Mouse (Mus musculus) gastrocnemius, adult 18-20 months (tissue): ENCODE data around the gene Espn. TPM values are rescaled to one million over a fixed set of nuclear protein-coding genes. Genes with fewer than 3 reads are reported as not detected.

Experiments used
- DNase-seq: peaks from one replicate; pipeline ENCODE4 v3.0.0; 2021; ENCODE audit warnings: low spot score
- total RNA-seq, 2 experiments: library from RNA; stranded (reverse); gene quantifications; 2 replicates each; pipeline ENCODE4 v1.2.3; 2021

The Espn gene
- total RNA-seq, 2 experiments from 2014 or later: 0.36 to 0.59 TPM

DNA sequence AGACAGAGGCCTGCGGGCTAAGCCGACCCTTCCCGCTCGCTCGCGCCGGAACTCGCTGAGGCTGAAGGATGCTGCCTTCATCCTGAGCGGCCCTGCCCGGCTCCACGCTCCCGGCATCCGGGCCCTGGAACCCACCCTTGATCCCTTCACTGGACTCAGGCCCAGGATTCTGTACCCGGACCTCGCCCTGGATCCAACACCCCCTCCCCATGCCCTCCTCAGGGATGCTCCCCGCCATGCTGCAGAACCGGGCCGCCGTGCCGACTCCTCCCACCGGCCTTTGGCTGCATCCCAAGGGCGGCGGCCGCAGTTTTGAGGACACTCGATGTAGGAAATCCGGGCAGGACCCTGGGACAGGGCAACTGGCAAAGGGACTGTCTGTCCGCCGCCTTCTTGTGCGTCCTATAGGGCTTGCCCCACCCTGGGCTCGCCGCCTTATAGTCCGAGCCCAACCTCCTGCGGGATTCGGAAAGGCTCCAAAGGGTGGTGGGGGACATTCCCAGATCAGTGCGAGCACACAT, 26.2 kb upstream of the Espn start:
- DNase-seq: peak; percentile 27

DNA sequence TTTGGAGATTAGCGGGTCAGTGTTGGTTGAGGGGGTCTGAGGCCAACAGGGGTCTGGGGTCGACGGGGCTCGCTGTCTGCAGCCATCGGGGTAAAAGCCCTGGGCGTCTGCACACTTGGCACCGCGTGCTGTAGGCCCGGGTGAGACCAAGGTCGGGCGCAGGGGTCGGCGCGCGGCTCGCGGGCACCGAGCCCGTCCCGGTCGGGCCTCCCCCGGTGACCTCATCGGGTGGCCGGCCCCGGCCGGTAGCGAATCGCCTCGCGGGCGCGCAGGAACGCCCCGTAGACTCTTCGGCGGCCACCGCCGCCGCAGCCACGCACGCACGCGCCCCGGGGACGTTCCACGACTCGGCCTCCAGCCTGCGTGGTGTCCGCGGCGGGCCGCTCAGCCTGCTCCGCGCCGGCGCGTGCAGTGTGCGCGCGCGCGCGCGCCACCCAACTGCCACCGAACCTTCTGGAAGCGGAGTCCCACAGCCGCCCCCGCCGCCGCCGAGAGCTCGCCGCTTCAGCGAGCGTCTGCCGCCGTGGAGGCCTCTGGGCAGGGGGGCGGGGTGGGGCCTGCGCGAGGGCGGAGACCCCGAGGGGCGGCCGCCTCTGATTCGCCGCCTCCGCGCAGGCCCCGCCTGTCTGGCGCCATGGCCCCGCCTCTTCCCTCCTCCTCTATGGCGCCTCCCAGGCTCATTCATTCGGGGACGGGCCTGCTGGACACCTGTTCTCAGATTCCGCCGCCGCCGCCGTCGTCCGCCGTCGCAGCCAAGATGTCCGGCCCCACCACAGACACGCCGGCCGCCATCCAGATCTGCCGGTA, 25.6 kb upstream of the Espn start, which contains the start of gene Acot7:
Acot7 (plus strand) TSS at position 598 of the 807 bp plus-strand sequence.
- peak; percentile 91 for DNase-seq

DNA sequence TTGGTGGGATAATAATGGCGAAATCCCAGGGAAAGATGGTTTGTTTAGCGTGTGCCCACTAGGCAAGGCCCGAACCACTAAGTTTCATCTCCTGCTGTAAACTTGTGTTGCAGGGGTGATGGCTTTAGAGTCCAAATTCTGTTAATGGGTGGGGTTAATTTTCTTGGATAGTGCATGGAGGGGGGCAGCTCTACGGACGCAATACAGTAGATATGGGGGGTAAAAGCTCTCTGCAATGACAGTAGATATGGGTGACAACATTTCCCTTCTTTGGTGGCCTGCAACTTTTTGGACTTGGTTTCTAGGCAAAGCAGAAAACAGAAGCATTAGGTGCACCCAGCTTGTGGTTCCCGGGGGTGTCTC, 25.0 kb upstream of the Espn start:
- no peak for DNase-seq

DNA sequence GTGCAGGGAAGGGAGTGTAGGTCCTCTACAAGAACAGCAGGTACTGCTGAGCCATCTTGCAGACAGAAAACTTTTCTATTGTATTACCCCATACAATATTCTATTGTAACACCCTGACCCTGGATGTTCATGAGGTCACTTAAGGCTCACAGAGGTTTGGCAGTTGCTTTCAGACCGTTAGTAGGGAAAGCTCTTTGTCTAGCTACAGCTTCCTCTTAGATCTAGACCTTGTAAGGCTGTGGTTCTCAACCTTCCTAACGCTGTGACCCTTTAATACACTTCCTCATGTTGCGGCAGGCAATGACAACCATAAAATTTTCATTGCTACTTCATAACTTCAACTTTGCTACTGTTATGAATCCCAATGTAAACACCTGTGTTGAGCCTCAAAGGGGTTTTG, 24.5 kb upstream of the Espn start:
- DNase-seq: no peak

DNA sequence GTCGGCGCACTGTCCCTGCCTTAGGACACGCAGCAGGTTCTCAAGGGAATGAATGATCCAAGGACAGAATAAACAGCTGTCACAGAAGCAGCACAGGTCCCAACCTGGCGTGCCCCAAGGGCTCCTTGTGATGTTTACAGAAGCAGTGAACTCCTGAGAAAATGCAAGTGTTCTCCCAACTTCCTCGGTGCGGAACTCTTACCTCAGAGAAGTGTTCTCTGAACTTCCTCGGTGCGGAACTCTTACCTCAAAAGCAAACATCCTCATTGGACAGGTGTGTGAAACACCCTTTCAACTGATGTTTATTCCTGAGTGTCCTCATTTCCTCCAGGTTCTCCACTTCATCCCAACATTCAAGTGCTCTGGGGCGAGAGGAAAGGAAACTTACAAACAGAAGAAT, 21.8 kb upstream of the Espn start:
- no peak for DNase-seq

DNA sequence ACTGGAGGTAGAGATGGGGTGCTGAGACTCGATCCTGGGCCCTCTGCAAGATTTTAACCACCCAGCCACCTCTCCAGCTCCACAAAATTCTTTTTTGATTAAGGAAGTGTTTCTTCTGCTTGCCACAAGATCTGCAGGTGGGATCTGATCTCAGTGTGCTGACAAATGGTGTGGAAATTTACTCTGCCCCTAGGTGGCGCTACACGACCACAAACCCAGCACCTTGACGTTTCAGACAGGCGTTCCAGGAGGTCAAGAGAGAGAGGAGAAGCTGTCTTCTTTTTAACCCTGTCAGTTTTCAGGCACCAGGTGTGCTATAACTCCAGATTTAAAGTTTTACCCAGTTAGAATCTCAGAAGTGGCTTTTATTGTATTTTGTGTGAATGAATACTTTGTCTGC, 20.9 kb upstream of the Espn start:
- DNase-seq: peak; percentile 82

DNA sequence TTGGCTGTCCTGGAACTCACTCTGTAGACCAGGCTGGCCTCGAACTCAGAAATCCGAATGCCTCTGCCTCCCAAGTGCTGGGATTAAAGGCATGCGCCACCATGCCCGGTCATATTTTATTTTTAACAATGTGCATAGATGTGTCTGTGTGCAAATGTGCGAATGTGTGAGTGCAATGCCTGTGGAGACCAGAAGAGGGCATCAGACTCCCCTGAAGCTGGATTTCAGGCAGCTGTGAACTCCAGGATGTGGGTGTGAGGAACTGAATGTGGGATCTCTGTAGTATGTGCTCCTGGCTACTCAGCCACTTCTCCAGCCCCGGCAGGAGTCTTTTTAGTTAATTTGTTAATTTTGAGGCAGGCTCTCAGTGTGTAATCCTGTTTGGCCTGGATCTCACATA, 19.4 kb upstream of the Espn start:
- no peak for DNase-seq

DNA sequence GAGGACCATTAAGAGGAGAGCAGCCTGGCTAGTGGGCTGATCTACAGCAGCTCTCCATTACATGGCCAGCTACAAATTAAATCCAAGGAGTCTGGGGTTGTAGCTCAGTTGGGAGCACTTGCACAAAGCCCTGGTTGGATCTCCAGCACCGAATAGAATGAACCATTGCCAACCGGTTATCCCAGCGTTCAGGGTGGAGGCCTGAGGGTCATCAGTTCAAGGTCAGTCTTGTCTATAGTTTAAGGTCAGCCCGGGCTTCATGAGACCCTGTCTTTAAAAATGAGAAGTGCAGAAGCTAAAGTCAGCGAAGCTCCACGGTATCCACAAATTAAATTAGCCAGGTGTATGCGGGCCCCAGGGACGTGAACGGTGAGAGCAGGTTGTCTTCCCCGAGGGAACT, 18.1 kb upstream of the Espn start:
- DNase-seq: no peak

DNA sequence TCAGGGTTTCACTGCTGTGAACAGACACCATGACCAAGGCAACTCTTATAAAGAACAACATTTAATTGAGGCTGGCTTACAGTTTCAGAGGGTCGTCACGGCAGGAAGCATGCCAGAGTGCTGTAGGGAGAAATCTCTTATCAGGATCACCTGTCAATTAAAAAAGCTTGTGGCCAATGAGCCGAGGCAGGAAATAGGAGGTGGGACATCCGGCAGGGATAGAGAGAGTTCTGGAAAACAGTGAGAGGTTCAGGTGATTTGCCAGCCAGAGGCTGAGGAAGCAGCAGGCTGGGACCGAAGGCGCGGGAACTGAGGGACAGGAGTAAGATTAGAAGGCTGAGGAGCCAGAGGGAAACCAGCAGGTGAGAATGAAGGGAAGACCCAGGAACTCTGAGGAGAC, 16.9 kb upstream of the Espn start:
- no peak for DNase-seq

DNA sequence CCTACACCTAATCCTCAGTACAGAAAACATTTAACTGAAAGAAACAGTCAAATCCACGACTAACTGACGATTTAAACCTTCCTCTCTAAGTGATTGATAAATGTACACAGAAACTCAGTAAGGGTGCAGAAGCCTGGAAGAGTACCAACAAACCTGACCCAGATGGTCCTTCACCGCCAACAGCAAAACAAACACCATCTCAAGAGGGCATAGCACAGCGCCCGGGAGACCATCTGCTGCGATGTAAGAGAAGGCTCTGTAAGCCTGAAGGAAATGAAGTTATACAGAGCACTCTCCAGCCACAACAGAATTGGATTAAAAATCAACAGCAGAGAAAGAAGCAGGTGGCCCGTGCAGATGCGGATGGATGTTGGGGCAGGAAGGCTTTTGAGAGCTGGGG, 15.9 kb upstream of the Espn start:
- DNase-seq: no peak

DNA sequence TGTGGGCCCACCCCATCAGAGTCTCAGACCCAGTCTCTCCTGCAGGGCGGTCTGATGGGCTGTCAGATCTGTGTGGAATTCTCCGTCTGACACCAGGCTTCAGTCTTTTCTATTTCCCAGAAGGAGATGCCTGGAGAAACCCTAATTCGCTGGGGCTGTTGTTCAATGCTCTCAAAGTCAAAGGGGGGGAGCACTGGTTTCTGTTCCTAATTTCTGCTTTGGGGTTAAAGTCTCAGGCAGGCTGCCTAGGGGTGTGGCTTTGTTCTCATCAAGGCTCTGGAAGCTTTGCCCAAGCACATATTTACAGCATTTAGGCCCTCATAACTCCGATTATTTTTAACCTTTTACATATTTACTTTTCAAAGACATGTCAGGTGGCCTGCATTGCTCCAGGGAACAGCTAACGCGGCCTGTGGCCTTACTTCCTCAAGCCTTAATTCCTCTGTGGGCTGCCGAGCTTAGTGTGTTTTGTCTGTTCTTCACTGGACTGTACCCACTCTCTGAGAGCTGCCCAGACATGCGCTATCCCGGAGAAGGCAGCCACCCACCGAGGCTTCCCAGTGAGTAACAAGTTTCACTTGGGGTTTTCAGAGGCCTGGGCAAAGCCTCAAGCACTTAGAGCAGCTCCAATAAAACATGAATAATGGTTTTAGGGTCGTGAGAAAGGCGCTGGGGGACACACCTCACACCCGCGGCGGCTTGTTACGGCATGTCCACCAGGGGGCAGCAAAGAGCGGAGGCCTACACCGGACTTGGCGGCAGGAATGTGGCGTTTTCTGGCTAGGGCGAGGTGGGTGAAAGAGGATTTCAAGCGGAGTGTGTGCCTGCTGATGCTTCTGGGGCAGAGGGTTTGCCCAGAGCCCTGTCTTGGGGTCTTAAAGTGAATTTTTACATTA, 13.1 kb upstream of the Espn start:
- peak; percentile 72 for DNase-seq

DNA sequence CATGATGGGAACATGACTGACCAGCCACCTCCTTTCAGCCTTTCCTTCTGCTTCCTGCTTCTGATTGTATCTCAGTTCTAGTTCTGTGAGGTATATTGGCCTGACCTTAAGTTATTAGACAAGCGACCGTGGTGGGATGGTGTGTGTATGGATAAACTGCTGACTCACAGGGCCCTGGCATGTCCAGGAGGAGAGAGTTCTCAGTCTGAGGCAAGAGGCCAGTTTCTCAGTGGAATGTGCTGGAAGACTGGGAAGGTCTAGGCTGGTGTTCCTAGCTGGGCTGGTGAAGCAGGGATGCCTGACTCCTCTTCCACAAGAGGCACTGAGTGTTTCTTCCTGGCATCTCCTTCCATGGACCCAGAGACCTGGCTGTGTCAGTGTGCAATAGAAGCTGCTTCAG, 10.6 kb upstream of the Espn start:
- DNase-seq: no peak

DNA sequence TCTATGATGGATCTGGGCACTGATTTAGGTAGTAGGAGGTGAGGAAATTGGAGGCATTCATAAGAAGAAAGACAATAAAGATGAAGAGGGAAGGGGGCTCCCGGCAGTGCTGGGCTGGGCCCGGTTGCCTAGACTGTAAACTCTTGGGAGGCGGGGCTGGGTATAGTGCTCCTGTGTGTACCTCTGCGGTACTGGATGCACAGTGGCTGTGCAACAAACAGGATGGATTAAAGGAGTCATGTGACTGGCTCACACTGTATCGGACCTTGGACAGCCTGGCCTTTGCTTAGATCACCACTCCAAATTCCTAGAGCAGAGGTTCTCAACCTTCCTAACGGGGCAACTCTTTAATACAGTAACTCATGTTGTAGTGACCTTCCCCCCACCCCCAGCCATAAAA, 9.4 kb upstream of the Espn start:
- no peak for DNase-seq

DNA sequence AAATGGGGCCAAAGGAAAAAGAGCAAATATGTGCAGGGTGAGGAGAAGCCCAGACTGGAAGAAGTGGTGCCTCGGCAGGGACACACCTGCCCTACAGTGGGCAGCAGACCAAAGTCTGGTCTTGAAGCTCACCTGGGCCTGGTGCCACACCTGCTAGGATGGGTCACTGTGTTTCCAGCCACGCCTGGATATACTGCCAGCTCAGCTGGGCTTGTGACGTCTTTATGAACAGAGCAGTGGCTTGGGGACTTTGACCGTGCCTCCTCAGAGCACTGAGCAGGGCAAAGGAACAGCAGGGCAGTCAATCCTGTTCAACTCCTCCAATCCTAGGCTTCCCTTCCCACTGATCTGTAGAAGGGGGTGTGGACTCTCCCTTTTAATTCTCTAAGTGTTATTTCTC, 8.6 kb upstream of the Espn start:
- DNase-seq: no peak

DNA sequence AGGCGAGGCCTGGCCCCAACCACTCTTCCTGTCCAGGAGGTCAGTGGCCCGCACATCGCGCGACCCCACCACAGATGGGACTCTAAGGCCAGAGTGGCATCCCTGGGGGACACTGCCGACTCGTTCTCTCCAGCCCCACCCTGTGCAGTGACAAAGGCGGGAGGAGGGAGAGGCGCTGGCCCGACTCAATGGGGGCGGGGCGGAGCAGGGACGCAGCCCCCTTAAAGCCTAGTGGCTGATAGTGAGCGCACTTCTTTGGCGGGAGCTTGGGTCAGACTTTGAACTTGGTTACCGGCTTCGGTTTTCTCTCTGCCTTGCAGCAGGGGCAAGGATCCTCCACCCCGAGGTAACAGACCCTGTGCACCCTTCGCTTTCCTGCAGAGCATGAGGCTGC, 7.1 kb upstream of the Espn start:
- DNase-seq: no peak

DNA sequence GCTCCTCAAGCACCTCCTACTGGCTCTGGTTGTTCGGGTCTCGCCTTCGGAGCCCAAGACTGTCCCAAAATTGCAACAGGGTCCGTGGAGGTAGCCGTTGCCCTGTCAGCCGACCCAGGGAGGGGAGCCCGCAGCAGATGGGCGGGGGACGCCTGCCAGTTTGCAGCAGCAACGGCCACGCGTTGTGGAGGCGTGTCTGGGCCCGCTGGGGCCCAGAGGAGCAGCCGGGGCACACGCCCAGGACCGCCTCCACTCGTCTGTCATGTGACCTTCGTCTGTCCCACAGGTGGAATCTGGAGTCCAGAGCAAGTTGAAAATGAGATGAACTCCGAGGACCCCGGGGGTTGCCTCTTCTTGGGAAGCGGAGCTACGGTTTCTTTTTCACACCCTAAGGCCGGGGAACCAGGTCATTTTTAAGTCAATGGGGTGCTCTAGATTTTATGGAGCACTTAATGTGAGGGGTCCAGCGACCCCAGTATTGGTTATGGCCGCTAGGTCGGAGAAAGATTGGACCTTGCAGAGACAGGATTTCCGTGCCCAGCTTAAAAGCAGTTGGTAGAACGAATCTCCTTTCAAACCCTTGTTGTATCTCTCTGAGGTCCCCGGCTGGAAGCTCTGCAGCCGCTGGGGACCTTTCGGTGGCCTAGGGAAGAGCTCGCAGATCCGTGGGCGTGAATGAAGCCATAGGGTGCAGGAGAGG, 6.6 kb upstream of the Espn start, which contains the start of gene Hes2:
Hes2 (plus strand) TSS at position 283 of the 700 bp plus-strand sequence.
- no peak for DNase-seq

DNA sequence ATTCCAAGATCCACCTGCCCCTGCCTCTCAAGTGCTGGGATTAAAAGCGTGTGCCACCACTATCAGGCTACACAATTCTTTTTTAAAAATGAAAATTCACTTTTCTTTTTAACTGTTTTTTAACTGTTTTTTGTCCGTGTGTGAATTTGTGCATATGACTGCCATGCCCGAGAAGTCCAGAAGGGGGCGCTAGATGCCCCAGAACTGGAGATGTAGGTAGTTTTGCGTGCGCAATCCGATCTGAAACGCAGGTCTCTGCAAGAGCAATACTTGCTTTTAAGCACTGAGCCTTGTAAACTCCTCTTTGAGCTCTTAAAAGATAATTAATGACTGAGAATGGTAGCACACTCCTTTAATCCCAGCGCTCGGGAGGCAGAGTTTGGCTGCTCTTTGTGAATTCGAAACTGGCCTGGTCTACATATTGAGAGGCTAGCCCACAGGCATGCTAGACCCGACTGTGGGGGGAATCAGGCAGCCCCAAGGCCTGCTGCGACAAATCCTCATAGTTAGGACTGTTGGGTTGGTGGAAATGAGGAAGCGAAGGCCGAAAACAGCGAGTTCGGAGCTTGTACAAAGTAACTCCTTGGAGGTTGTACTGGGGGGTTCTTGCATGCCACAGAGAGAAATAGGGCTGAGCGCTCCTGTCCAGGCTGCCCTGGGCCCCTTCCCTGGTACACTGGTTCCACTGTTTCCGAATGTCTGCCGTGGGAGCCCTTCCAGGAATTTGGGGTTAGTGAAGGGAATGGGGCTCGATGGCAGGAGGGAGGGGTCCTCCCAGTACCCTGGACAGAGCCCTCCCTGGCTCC, 5.8 kb upstream of the Espn start:
- no peak for DNase-seq

DNA sequence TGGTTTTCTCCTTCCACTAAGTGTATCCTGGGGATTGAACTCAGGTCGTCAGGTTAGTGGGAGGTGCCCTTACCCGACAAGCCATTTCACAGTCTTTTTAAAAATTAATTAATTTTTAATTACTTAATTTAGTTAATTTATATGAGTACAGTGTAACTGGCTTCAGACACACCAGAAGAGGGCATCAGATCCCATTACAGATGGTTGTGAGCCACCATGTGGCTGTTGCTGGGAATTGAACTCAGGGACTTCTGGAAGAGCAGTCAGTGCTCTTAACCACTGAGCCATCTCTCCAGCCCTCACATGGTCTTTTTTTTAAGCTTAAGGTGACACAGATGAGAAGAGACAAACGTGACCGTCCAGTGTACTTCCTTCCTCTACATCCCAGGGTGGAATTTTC, 2.8 kb upstream of the Espn start:
- no peak for DNase-seq

DNA sequence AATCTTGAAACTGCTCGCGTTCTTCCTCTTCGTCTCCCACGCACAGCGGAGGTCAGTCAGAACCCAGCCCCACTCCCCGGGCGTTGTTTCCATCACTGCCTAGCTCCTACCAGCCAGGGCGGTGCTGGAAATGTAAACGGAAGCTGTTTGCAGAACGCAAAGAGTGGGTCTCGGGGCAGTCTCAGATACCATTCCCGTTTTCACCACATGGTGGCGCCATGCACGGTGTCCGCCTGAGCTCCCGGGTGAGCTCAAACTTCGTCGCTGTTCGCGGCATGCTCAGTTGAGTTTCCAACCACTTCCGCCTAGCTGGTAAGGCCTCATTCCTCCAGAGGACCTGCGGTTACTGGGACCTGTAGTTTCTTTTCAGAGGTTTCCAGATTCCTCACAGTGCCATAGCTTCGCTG, 1.6 kb upstream of the Espn start:
- peak; percentile 82 for DNase-seq

DNA sequence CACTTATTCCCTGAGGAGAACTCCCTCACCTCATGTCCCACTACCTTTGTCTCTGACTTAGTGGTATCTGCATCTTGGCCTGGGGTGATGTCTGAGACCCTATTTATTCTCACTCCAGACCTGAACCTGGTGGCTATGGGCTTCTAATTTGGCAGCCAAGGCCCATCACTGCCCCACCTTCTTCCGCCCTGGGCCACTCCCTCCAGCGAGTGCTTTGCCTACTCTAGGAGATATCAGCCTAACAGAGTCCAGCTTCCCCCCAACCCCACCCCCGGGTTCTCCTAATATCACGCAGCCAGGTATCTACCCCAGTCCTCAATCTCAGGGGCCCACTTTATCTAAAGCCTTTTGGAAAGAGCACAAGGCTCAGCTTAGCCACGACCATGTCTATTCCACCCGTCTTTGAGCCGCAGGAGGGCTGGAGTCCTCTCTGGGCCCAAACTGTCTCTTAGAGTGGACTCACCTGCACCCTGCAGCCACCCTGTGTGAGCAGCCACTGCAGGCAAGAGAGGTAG, 663 bp downstream of the Espn start:
- no peak for DNase-seq

DNA sequence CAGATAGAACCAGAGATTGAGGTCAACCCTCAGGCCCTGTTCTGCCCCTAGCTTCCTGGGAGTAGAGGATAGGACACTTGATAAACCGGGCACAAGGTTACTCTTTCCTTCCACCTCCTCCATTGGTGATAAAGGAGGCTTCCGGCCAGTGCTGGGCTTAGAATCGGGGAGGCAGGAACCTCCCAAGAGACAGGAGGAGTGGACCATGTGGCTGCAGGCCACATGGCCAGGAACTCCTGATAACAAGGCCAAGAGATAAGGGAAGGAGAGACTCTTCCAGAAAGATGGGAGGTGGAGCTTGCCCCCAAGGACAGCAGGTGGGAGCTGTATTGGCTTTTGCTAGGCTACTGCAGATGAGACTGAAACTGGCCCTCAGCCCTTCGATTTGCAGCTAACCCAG, 1.6 kb downstream of the Espn start:
- no peak for DNase-seq
